Mouse (Mus musculus): Measurements from ENCODE around the gene Cldn34b2. TPM values are rescaled to one million over a fixed set of nuclear protein-coding genes. Genes with fewer than 3 reads are reported as not detected.
A peak's percentile ranks its signal among the peaks of the same experiment; 100 is the strongest.
"Not testable (repeated sequence)": the region's sequence is repeated elsewhere in the genome, so short reads cannot be mapped to it uniquely, and the experiment has no call there.

Cldn34b2 gene
- total RNA-seq (2018; cell fraction: chromatin; rRNA removed), result under 1 TPM in 1 of 26 experiments, not detected in 25; 0.70 TPM
- total RNA-seq (2018; cell fraction: cytosol; rRNA removed), result under 1 TPM in 20 of 26 experiments, not detected in 6; 0.11 to 0.61 (median 0.24) TPM
- total RNA-seq (2018; cell fraction: nucleus; rRNA removed), result under 1 TPM in 4 of 26 experiments, not detected in 22; 0.40 to 0.70 (median 0.53) TPM
- polyA plus RNA-seq (2018), result 0.23 to 0.36 TPM in 2 of 3 replicates, not detected in the other

- not testable (repeated sequence) for H3K27ac ChIP-seq; H3K79me2 ChIP-seq (ENCODE audit: inconsistent target)
- WGBS (ENCODE audit: missing documents), result 90% methylated on average over 3 of the region's 3 CpGs
These were observed at the start of gene Cldn34b2 for GRCm38 (mm10) chrX:155128312-155128711. Gene Cldn34b2, minus strand, starts transcription at chrX:155128412.

DNA sequence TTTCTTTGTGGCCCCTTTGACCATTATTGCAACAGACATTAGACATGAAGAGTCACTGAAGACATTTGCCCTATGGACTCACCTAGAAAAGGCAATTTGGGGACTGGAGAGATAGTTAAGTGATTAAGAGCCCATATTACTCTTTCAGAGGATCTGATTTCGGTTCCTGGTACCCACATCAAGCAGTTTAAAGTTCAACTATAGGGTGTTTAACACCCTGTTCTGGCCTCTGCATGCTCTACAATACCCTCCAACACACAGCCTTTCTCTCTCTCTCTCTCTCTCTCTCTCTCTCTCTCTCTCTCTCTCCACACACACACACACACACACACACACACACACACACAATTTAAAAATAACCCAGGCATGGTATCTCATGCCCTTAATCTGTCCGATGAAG is 49.4 kb upstream of the Cldn34b2 start:
- H3K79me2 ChIP-seq (ENCODE audit: inconsistent target), result no peaks in the 10 kb centered on the region
- H3K27ac ChIP-seq, result peak overlapping the region; percentile 71
- H3K4me3 ChIP-seq (ENCODE audit: inconsistent target), result no peak overlapping the region
- no peaks in the 10 kb centered on the region for H3K36me3 ChIP-seq (ENCODE audit: inconsistent target)
- 46% methylated on average over 2 of the region's 2 CpGs for WGBS (ENCODE audit: missing documents)

More at GRCm38 (mm10) chrX:155128312-155128711, at the start of gene Cldn34b2:
- H3K4me3 ChIP-seq (ENCODE audit: inconsistent target); H3K36me3 ChIP-seq (ENCODE audit: inconsistent target): not testable (repeated sequence)

DNA sequence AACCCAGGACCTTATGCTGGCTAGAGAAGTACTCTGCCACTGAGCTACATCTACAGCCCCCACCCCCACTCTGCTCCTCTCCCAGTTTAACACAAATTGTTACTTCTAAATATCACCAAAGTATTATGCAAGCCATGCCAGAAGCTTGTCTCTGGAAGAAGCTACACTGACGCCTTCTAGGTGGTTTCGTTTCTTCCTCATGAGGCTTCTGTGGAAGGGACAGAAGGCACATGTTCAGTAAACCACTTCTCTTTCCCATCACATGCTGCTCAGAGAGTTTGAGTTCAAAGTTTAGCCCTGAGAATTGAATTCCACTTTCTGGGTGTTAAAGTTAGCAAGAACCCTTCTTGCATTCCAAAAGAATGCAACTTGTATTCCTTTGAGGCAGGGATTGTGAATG is 49.0 kb upstream of the Cldn34b2 start:
- H3K4me3 ChIP-seq (ENCODE audit: inconsistent target), result no peak overlapping the region
- no peaks in the 10 kb centered on the region for H3K36me3 ChIP-seq (ENCODE audit: inconsistent target)
- peak overlapping the region; percentile 71 for H3K27ac ChIP-seq
- H3K79me2 ChIP-seq (ENCODE audit: inconsistent target), result no peaks in the 10 kb centered on the region
- WGBS (ENCODE audit: missing documents), result 15% methylated on average over 2 of the region's 2 CpGs

GRCm38 (mm10) chrX:155175568-155175967 is 47.4 kb upstream of the Cldn34b2 start:
- no peak overlapping the region for H3K4me3 ChIP-seq (ENCODE audit: inconsistent target)
- no peak overlapping the region for H3K27ac ChIP-seq
- no peaks in the 10 kb centered on the region for H3K79me2 ChIP-seq (ENCODE audit: inconsistent target)
- WGBS (ENCODE audit: missing documents), result 87% methylated on average over 3 of the region's 4 CpGs
- H3K36me3 ChIP-seq (ENCODE audit: inconsistent target), result no peaks in the 10 kb centered on the region

GRCm38 (mm10) chrX:155172310-155172709 is 44.1 kb upstream of the Cldn34b2 start:
- H3K79me2 ChIP-seq (ENCODE audit: inconsistent target), result no peaks in the 10 kb centered on the region
- no peak overlapping the region for H3K4me3 ChIP-seq (ENCODE audit: inconsistent target)
- H3K36me3 ChIP-seq (ENCODE audit: inconsistent target), result no peaks in the 10 kb centered on the region
- peak overlapping the region; percentile 55 for H3K27ac ChIP-seq

DNA sequence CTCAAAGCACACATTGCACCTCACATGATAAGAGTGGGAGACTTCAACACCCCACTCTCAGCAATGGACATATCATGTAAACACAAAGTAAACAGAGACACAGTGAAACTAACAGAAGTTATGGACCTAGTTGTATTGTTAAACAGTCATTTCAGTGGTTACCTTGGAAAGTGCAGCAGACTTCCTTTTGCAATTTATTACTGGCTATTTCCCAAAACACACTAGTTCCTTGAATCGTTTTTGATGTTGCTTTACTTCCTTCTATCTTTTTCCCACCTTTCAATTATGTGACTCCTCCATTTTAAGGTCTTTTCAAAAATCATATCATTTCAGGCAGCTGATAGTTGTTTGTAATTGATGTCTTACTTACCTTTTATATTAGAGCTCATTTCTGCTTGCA is 43.5 kb upstream of the Cldn34b2 start:
- Histone ChIP-seq H3K79me2 (ENCODE audit: inconsistent target) (no peaks in the 10 kb centered on the region), H3K4me3 (ENCODE audit: inconsistent target) (no peak overlapping the region), H3K36me3 (ENCODE audit: inconsistent target) (no peaks in the 10 kb centered on the region), H3K27ac (peak overlapping the region; percentile 55)
- WGBS (ENCODE audit: missing documents), result 0% methylated on average over 1 of the region's 1 CpGs

DNA sequence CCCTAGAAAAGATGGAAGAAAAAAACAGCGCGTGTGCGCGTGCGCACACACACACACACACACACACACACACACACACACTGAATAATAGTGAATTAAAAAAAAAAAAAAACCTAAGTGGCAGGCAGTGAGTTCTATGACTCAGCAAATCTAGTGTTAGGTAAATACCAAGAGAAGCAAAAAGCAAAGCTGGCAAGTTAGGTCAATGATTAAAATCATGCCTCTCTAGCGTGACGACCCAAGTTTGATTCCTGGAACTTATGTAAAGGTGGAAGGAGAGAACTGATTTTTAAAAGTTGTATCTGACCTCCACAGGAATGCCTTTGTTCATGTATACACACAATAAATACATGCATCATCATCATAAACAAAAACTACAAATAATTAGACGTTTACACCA is 41.7 kb upstream of the Cldn34b2 start:
- no peak overlapping the region for H3K4me3 ChIP-seq (ENCODE audit: inconsistent target)
- 84% methylated on average over 3 of the region's 8 CpGs for WGBS (ENCODE audit: missing documents)
- no peaks in the 10 kb centered on the region for H3K79me2 ChIP-seq (ENCODE audit: inconsistent target)
- H3K36me3 ChIP-seq (ENCODE audit: inconsistent target), result no peaks in the 10 kb centered on the region
- H3K27ac ChIP-seq, result no peak overlapping the region

GRCm38 (mm10) chrX:155167667-155168066 is 39.5 kb upstream of the Cldn34b2 start:
- H3K27ac ChIP-seq, result no peak overlapping the region
- no peaks in the 10 kb centered on the region for H3K79me2 ChIP-seq (ENCODE audit: inconsistent target)
- no peaks in the 10 kb centered on the region for H3K36me3 ChIP-seq (ENCODE audit: inconsistent target)
- 92% methylated on average over 3 of the region's 3 CpGs for WGBS (ENCODE audit: missing documents)
- no peak overlapping the region for H3K4me3 ChIP-seq (ENCODE audit: inconsistent target)

DNA sequence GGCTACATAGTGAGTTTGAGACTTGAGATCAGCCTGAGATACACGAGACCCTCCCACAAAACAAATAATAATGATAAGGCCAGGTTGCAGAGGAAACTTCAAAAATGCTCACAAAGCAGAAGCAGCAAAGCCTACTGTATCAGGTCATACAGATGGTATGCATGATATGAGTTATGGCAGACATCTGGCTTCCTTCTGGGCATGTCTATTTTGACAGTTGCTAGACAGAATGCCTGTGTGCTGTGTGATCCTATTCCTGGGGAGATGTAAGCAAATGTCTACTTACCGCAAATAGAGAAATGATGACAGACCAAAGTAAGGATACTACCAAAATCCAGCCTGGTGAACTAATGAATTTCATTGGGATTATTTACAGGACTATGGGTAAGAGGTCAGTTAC is 38.1 kb upstream of the Cldn34b2 start:
- no peaks in the 10 kb centered on the region for H3K36me3 ChIP-seq (ENCODE audit: inconsistent target)
- H3K27ac ChIP-seq, result no peak overlapping the region
- H3K4me3 ChIP-seq (ENCODE audit: inconsistent target), result no peak overlapping the region
- WGBS (ENCODE audit: missing documents), result 72% methylated on average over 2 of the region's 2 CpGs
- H3K79me2 ChIP-seq (ENCODE audit: inconsistent target), result no peaks in the 10 kb centered on the region

- H3K4me3 ChIP-seq (ENCODE audit: inconsistent target), result no peak overlapping the region
- H3K27ac ChIP-seq, result peak overlapping the region; percentile 8; the same call in 1 of the 2 replicates
- H3K36me3 ChIP-seq (ENCODE audit: inconsistent target), result no peaks in the 10 kb centered on the region
- no peaks in the 10 kb centered on the region for H3K79me2 ChIP-seq (ENCODE audit: inconsistent target)
- WGBS (ENCODE audit: missing documents), result 33% methylated on average over 1 of the region's 1 CpGs
These were observed 35.3 kb upstream of the Cldn34b2 start for GRCm38 (mm10) chrX:155163553-155163952.

- Histone ChIP-seq H3K27ac (no peak overlapping the region), H3K79me2 (ENCODE audit: inconsistent target) (no peaks in the 10 kb centered on the region), H3K4me3 (ENCODE audit: inconsistent target) (no peak overlapping the region), H3K36me3 (ENCODE audit: inconsistent target) (no peaks in the 10 kb centered on the region)
- WGBS (ENCODE audit: missing documents), result 92% methylated on average over 1 of the region's 1 CpGs
These were observed 23.7 kb upstream of the Cldn34b2 start for GRCm38 (mm10) chrX:155151868-155152267.

DNA sequence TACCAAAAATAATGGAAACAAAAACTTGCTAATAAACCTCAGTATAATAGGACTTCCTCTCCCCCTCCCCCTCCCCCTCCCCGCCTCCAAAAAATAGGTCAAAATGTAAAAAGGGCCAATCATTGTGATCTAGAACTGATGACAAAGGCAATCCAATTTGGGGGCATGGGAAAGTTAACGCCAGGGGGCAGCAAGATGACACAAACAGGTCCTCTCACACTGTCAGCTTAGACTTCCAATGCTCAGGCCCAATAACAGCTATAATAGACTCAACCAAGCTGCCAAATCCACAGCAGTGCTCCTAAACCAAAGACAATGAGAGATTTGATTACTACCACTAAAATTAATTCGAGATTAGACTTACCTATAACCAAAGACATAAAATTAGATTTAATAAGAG is 16.5 kb upstream of the Cldn34b2 start:
- Histone ChIP-seq H3K27ac (no peak overlapping the region), H3K4me3 (ENCODE audit: inconsistent target) (no peak overlapping the region), H3K36me3 (ENCODE audit: inconsistent target) (no peaks in the 10 kb centered on the region), H3K79me2 (ENCODE audit: inconsistent target) (no peaks in the 10 kb centered on the region)
- 22% methylated on average over 3 of the region's 3 CpGs for WGBS (ENCODE audit: missing documents)

GRCm38 (mm10) chrX:155098024-155098423 is 30.2 kb downstream of the Cldn34b2 start:
- Histone ChIP-seq H3K4me3 (ENCODE audit: inconsistent target) (no peak overlapping the region), H3K27ac (no peak overlapping the region), H3K36me3 (ENCODE audit: inconsistent target) (no peaks in the 10 kb centered on the region), H3K79me2 (ENCODE audit: inconsistent target) (no peaks in the 10 kb centered on the region)

GRCm38 (mm10) chrX:155093566-155093965 is 34.6 kb downstream of the Cldn34b2 start, which contains the start of gene Magea2:
Gene Magea2, minus strand, starts transcription at chrX:155093666.
- WGBS (ENCODE audit: missing documents), result 73% methylated on average over 2 of the region's 4 CpGs
- H3K79me2 ChIP-seq (ENCODE audit: inconsistent target); H3K27ac ChIP-seq; H3K4me3 ChIP-seq (ENCODE audit: inconsistent target); H3K36me3 ChIP-seq (ENCODE audit: inconsistent target): not testable (repeated sequence)

DNA sequence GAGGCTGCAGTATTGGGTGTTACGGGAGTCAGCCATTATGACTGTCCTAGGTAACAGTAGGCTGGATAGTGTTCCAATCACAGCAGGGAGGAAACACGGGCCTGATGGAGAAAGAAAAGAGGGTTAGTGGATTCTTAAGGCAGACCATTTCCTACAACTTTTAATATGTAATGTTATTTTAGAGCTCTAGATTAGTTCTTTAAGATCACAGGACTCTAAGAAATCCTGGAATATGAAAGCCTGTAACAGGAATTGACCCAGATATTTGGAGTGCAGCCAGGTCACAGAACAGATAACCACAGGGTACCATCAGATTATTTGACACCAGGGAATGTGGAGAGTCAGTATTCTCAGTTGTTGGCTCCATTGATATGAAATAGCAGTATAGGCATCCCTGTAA is 38.5 kb downstream of the Cldn34b2 start, which contains the start of gene Magea1:
Gene Magea1 (minus strand): TSS at position 101 of the 400 bp plus-strand sequence.
- not testable (repeated sequence) for H3K36me3 ChIP-seq (ENCODE audit: inconsistent target); H3K4me3 ChIP-seq (ENCODE audit: inconsistent target); H3K79me2 ChIP-seq (ENCODE audit: inconsistent target); H3K27ac ChIP-seq
- no CpG with 5 or more reads among the region's 2 CpGs for WGBS (ENCODE audit: missing documents)
